Mouse (Mus musculus): ENCODE data around the gene Kel. TPM values are rescaled to one million over a fixed set of nuclear protein-coding genes. Genes with fewer than 3 reads are reported as not detected.

The Kel gene
- total RNA-seq, 2 experiments from 2014 or later, result not detected

- no peak for DNase-seq (ENCODE audit: low spot score in 2 of 2)
These were observed 57.5 kb downstream of the Kel start for GRCm38 (mm10) chr6:41646672-41647071.

GRCm38 (mm10) chr6:41646220-41646619 lies 57.9 kb downstream of the Kel start:
- no peak for DNase-seq (ENCODE audit: low spot score in 2 of 2)

- no peak for DNase-seq (ENCODE audit: low spot score in 2 of 2)
These were observed 60.9 kb downstream of the Kel start for GRCm38 (mm10) chr6:41643227-41643626.

- no peak for DNase-seq (ENCODE audit: low spot score in 2 of 2)
These were observed 61.4 kb downstream of the Kel start for GRCm38 (mm10) chr6:41642765-41643164.

GRCm38 (mm10) chr6:41641173-41641866 lies 62.8 kb downstream of the Kel start:
- no peak for DNase-seq (ENCODE audit: low spot score in 2 of 2)

GRCm38 (mm10) chr6:41640449-41640848 lies 63.7 kb downstream of the Kel start:
- DNase-seq (ENCODE audit: low spot score in 2 of 2), result no peak

GRCm38 (mm10) chr6:41637927-41638506 lies 66.1 kb downstream of the Kel start:
- no peak for DNase-seq (ENCODE audit: low spot score in 2 of 2)

- no peak for DNase-seq (ENCODE audit: low spot score in 2 of 2)
These were observed 66.7 kb downstream of the Kel start for GRCm38 (mm10) chr6:41637393-41637792.

Other genes with a start within 250 kb of the Kel start
- gene Prss1, start 245.4 kb downstream of the Kel start, total RNA-seq (2021), result not detected
- not detected for gene Prss2, start 182.6 kb downstream of the Kel start, total RNA-seq (2021)
- gene Ephb6, start 98.9 kb downstream of the Kel start, total RNA-seq (2021), result 1 to 10 TPM; 4.7 to 9.1 TPM
- gene Trpv6, start 67.9 kb downstream of the Kel start, total RNA-seq (2021), result not detected
- not detected for gene Trpv5, start 23.6 kb downstream of the Kel start, total RNA-seq (2021)
- gene Llcfc1, start 19.9 kb downstream of the Kel start, total RNA-seq (2021), result not detected
- gene Olfr459, start 70.8 kb upstream of the Kel start, total RNA-seq (2021), result not detected
- not detected for gene Pip, start 143.2 kb upstream of the Kel start, total RNA-seq (2021)
- gene Sval2, start 148.7 kb upstream of the Kel start, total RNA-seq (2021), result not detected
- gene Sval1, start 247.3 kb upstream of the Kel start, total RNA-seq (2021), result not detected

All from adrenal gland, adult 18-20 months (tissue).